Mouse (Mus musculus) liver, adult (tissue): ENCODE results near the gene Sds.

Experiments used
- GATA4 ChIP-seq: IDR thresholded peaks from 2 replicates; pipeline ENCODE4 v1.6.1; 2014; ENCODE audit warnings: mild to moderate bottlenecking, low read length; ENCODE audit not compliant: insufficient replicate concordance

The Sds gene

GRCm38 (mm10) chr5:120476296-120476695 lies at the start of gene Sds:
Gene Sds, plus strand, starts transcription at chr5:120476526.
- no peak for TF ChIP-seq GATA4

- no peak for TF ChIP-seq GATA4
Measured at GRCm38 (mm10) chr5:120426572-120426971, 49.8 kb upstream of the Sds start.

- no peak for TF ChIP-seq GATA4
Measured at GRCm38 (mm10) chr5:120427451-120427938, 48.8 kb upstream of the Sds start.

GRCm38 (mm10) chr5:120428189-120428838 lies 48.0 kb upstream of the Sds start:
- no peak for TF ChIP-seq GATA4

GRCm38 (mm10) chr5:120428990-120429389 lies 47.3 kb upstream of the Sds start:
- no peak for TF ChIP-seq GATA4

- TF ChIP-seq GATA4: no peak
Measured at GRCm38 (mm10) chr5:120429692-120430091, 46.6 kb upstream of the Sds start.

GRCm38 (mm10) chr5:120431001-120431583 lies 45.2 kb upstream of the Sds start:
- no peak for TF ChIP-seq GATA4

GRCm38 (mm10) chr5:120431649-120432485 lies 44.5 kb upstream of the Sds start, which contains the start of gene Lhx5:
Gene Lhx5, plus strand, starts transcription at chr5:120431699.
- no peak for TF ChIP-seq GATA4

GRCm38 (mm10) chr5:120432486-120433015 lies 43.8 kb upstream of the Sds start:
- no peak for TF ChIP-seq GATA4

GRCm38 (mm10) chr5:120433135-120433760 lies 43.1 kb upstream of the Sds start:
- TF ChIP-seq GATA4: no peak

GRCm38 (mm10) chr5:120434231-120434735 lies 42.0 kb upstream of the Sds start:
- TF ChIP-seq GATA4: no peak

- TF ChIP-seq GATA4: no peak
Measured at GRCm38 (mm10) chr5:120435006-120435681, 41.2 kb upstream of the Sds start.

GRCm38 (mm10) chr5:120435731-120436501 lies 40.4 kb upstream of the Sds start:
- no peak for TF ChIP-seq GATA4
